Mouse (Mus musculus): ENCODE results near the gene Med10. TPM values are rescaled to one million over a fixed set of nuclear protein-coding genes. Genes with fewer than 3 reads are reported as not detected.

Gene Med10
- polyA plus RNA-seq, 1 experiment, result 56.5 TPM

DNA sequence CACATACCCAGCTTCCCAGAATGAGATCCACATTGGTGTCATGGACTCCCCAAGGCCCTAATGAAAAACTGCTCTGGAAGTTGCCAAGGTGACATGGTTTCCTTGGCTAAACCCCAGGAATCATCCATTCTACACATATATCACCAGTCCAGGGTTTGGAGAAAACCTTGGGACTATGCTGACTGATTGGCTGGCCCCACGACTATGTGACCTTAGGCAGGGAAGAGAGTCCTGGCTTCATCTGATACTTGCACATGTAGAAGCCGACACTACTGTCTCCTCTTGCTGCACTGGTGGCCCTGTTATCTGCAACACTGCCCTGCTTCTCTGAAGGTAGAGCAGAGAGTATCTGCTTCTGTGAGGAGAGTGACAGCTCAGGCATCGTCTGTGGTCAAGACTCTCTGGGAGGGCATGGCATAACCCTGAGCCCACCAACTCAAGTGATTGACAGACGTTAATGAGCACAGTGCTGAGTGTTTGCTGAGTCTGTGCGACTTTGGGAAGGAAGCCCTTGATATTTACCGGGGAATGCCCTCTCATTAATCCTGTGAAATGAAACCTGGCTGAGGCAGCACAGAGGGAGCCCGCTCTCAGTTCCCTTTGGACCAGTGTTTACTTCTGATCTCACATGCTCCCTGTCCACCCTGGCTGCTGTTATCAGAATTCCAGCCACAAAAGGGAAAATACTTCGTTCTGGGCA is 23.4 kb downstream of the Med10 start:
- DNase-seq (ENCODE audit: extremely low spot score in 1 of 2, low spot score in 1 of 2), result no peak

DNA sequence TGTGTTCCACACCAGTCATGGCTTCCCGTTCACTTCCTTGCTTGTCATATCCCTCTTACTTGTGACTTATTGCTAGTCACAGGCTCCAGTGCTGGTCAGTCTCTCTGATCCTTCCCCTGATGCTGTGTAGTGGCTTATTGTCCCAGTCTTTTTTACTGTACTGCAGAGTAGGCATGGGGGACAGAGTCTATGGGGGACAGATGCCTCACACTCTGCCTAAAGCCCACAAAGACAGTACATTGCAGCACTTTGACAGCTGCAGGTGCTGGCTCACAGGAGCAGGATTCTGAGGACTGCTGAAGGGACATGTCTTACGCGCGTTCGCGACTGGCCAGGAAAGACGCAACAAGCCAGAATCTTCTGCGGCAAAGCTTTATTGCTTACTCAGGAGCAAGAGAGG is 28.4 kb downstream of the Med10 start:
- DNase-seq (ENCODE audit: extremely low spot score in 1 of 2, low spot score in 1 of 2), result no peak

- peak in 1 of 2 experiments; percentile 36 for DNase-seq (ENCODE audit: extremely low spot score in 1 of 2, low spot score in 1 of 2)
These were observed 30.4 kb downstream of the Med10 start for GRCm38 (mm10) chr13:69832578-69832977.

GRCm38 (mm10) chr13:69833416-69833815 is 31.2 kb downstream of the Med10 start:
- DNase-seq (ENCODE audit: extremely low spot score in 1 of 2, low spot score in 1 of 2), result peak in 1 of 2 experiments; percentile 45

- DNase-seq (ENCODE audit: extremely low spot score in 1 of 2, low spot score in 1 of 2), result peak in 1 of 2 experiments; percentile 65
These were observed 43.4 kb downstream of the Med10 start for GRCm38 (mm10) chr13:69845592-69845991.

GRCm38 (mm10) chr13:69849579-69849978 is 47.4 kb downstream of the Med10 start:
- peak in 1 of 2 experiments; percentile 11 for DNase-seq (ENCODE audit: extremely low spot score in 1 of 2, low spot score in 1 of 2)

- DNase-seq (ENCODE audit: extremely low spot score in 1 of 2, low spot score in 1 of 2), result no peak
These were observed 50.1 kb downstream of the Med10 start for GRCm38 (mm10) chr13:69852313-69852712.

DNA sequence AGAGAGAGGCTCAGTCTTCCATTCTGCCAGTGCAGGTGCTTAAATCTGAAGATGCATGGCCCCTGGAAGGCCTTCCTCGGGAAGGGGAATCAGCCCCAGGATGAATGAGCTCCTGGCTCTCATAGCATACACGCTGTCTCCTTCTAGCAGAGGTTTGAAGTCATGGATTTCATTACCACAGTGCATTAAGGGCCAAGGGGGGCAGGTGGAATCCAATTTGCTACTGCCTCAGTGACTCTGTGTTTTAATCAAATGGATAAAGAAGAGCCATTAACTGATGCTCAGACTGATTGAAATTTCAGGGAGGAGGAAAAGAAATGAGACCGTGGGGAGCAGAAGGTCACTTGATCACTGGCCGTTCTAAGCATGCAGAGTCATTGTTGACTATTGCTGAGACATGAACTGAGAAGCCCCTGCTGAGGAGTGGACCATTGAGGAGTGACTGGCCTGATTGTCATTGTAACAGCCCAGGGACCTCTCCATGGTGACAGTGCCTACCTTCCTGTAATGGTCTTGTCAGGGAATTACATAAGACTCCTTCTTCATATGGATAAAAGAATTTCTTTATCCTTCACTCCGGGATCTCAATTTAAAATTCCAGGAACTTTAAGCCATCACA is 51.3 kb downstream of the Med10 start:
- no peak for DNase-seq (ENCODE audit: extremely low spot score in 1 of 2, low spot score in 1 of 2)

GRCm38 (mm10) chr13:69855941-69856340 is 53.7 kb downstream of the Med10 start:
- DNase-seq (ENCODE audit: extremely low spot score in 1 of 2, low spot score in 1 of 2), result no peak

- DNase-seq (ENCODE audit: extremely low spot score in 1 of 2, low spot score in 1 of 2), result no peak
These were observed 60.1 kb downstream of the Med10 start for GRCm38 (mm10) chr13:69862276-69862675.

DNA sequence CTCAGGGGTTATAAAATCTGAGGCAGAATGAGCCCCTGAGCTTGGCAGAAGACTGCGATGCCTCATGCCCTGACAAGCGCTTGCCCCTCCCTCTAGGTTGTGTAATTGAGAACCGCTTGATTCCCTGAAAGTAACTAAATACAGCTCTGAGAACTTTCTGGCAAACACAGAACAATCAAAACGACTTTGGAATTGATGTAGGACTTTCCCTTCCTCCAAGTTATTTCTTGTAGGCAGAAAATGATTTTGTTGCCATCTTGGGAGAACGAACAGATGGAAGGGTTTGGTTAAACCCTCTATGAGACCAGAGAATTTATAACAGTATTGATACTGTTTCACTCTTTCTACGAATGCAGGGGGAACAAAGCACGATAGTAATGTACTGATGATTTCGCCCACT is 62.7 kb downstream of the Med10 start:
- DNase-seq (ENCODE audit: extremely low spot score in 1 of 2, low spot score in 1 of 2), result peak in 1 of 2 experiments; percentile 19

Other genes starting within 250 kb of the Med10 start
- gene Srd5a1, start 191.0 kb upstream of the Med10 start, polyA plus RNA-seq (2012; rRNA removed), result 10.4 and 11.9 TPM in 2 replicates
- 155 and 193 TPM in 2 replicates for gene Ube2ql1, start 62.5 kb upstream of the Med10 start, polyA plus RNA-seq (2012; rRNA removed)